Mouse (Mus musculus) liver, embryonic 14.5 days (tissue): ENCODE results near the gene Prl4a1.
"Not testable (repeated sequence)": the region's sequence is repeated elsewhere in the genome, so short reads cannot be mapped to it uniquely, and the experiment has no call there.

ENCODE experiments used
- CTCF ChIP-seq: IDR thresholded peaks from 2 replicates; pipeline ENCODE4 v1.5.1; 2016; ENCODE audit warnings: antibody characterized with exemption, low read depth, control low read depth
- EP300 ChIP-seq: IDR thresholded peaks from 2 replicates; pipeline ENCODE4 v1.6.1; 2016; ENCODE audit warnings: antibody characterized with exemption, low read depth

DNA sequence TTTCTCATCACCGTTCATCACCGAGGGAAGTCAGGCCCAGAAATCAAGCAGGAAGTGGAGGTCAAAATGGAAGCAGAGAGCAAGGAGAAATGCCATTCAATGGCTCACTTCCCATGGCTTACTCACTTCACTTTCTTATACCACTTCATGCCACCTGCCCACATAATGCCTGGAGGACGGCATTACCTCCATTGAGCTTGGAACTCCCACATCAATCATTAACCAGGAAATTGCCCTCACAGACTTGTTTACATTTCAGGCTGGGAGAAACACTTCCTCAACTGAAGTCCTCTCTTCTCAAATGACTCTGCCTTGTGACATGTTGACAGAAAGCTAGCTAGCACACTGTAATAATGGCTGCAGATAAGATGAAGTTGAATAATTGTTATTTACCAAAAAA is 19.5 kb upstream of the Prl4a1 start:
- TF ChIP-seq CTCF, EP300: not testable (repeated sequence)
